Mouse (Mus musculus) left cerebral cortex, adult 6 months (tissue): ENCODE results near the gene Gtf3c2. TPM values are rescaled to one million over a fixed set of nuclear protein-coding genes. Genes with fewer than 3 reads are reported as not detected.

ENCODE experiments used
- long read RNA-seq, 2 experiments: library from polyadenylated mRNA; unstranded; transcript quantifications; one replicate each; pipeline ENCODE4 v2.0.0; 2019 to 2020
- polyA plus RNA-seq: library from polyadenylated mRNA; unstranded; fragments of <200 nt; fragmentation: Nextera tagmentation; gene quantifications from 2 replicates; pipeline ENCODE4 v1.2.3, GENCODE M21; 2021

Gtf3c2 gene
- 10.6 and 14.0 TPM in 2 replicates for polyA plus RNA-seq
- long read RNA-seq, experiment 1, full-length matches to known transcripts: 55 of 100 reads
- long read RNA-seq, experiment 1, partial matches to known transcripts: 20 of 100 reads
- long read RNA-seq, experiment 1, other reads (novel, unspliced or antisense): 25 of 100 reads
- long read RNA-seq, experiment 2, full-length matches to known transcripts: 1 of 18 reads
- long read RNA-seq, experiment 2, partial matches to known transcripts: 5 of 18 reads
- long read RNA-seq, experiment 2, other reads (novel, unspliced or antisense): 12 of 18 reads

GRCm38 (mm10) chr5:31179766-31180630, at the start of gene Gtf3c2, which contains the start of gene Gm29609:
Gene Gtf3c2, minus strand, starts transcription at chr5:31180144.
Gene Gm29609, minus strand, starts transcription at chr5:31179911.

DNA sequence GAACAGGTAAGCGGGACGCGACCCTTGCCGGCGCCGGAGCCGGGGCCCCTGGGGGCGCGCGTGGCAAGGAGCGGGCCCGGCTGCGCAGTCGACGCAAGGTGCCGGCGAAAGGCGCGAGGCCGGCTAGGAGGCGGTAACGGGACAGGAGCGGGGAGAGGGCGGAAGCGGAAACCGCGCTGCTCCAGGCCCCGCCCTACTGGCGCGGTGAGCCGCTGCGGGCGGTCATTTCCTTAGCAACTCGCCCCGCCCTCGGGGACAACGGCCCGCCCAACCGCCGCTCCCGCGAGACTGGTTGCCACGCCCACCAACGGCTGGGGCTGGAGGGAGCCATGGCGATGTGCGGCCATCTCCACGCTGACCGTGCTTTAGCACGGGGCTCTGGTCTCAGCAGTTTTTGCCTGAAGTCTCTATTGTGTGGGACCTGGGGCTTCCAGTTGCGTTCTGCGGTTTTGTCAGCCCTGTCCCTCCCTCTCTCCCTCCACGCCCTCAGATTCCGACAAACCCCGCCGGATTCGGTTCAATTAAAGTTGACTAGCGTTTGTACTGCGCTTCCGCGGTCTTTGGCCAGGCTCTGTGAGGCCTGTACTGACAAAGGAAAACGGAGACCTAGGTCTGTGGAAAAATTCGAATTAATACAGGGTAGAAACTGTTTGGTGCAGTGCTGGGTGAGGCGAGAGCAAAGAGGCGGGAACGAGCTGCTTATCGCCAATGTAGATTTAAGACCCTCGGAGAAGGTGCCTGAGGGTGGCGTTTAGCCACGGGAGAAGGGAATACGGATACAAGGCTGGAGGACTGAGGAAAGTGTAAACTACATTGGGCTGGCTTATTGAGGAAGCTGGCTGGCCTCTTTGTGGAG, 40.7 kb upstream of the Gtf3c2 start, which contains the start of gene Ppm1g:
Ppm1g (minus strand) TSS at position 240 of the 856 bp plus-strand sequence.

DNA sequence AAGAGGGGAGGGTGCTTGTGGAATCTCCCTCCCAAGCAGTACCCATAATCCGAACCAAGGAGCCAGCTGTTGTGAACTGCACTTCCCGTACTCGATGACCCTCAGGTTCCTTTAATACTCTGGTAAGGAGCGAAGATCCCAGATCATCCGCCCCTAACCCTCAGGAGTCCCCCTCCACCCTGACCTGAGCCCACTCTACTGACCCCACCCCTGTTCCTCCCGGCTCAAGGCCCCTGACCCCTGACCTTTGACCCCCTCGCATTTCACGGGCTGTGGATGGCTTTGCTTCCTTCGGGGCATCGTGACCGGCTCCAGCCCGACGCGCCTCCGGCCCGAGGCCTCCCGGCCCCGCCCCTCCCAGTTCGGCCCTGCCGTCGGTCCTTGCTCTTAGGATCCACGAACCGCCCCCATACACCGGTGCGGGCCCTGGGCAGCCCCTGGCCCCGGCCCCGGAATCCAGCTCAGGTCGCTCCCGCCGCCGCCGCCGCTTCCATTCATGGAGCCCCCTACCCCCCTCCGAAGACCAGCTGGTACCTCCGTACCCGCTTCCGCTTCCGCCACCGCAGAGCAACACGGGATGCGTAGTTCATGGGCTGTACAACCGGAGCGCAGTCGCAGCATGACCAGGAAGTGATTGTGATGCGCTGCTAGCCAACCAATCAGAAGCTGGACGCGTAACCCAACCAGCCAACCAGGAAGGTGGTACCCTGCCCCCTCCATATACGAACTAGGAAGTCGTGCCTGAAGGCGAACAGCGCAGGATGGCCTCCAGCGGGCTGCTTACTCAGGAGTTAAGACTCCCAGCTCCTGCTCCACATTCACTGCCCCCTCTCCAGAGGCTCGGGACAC, 22.0 kb upstream of the Gtf3c2 start, which contains the start of gene Zfp513:
Zfp513 (minus strand) TSS at position 562 of the 849 bp plus-strand sequence.

GRCm38 (mm10) chr5:31192939-31193630, 13.1 kb upstream of the Gtf3c2 start, which contains the start of the genes Snx17 and Eif2b4:
Gene Snx17, plus strand, starts transcription at chr5:31193227.
Gene Eif2b4, minus strand, starts transcription at chr5:31193430.

GRCm38 (mm10) chr5:31154152-31154553, 25.8 kb downstream of the Gtf3c2 start, which contains the start of gene Mpv17:
Gene Mpv17, minus strand, starts transcription at chr5:31154251.

GRCm38 (mm10) chr5:31138241-31138967, 41.5 kb downstream of the Gtf3c2 start, which contains the start of gene Ucn:
Gene Ucn, minus strand, starts transcription at chr5:31138829.

GRCm38 (mm10) chr5:31116354-31116753, 63.6 kb downstream of the Gtf3c2 start, which contains the start of gene Trim54:
Gene Trim54, plus strand, starts transcription at chr5:31116712.

DNA sequence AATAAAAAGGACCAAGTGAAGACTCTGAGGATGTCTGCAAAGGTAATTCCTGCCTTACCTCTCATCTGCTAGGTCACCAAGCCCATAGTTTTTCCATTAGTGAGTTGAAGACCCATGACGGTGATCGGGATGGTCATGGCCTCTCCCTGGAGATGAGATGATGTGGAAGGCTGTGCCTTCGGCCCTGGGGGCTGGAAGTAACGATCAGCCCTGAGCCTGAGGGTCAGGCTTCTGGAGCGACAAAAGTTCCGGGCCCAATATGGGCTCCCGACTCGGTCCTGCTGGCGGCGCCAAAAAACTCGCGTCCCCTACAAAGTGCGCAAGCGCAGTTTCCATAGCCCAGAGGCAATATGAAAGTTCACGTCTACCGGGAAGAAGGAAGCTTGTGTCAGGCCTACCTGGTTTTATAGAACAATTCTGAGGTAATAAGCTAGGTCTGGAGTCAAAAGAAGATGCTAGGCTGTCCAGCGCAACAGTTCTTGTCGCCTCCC, 71.9 kb downstream of the Gtf3c2 start, which contains the start of gene Slc30a3:
Slc30a3 (minus strand) TSS at position 238 of the 491 bp plus-strand sequence.

Other genes starting within 250 kb of the Gtf3c2 start
- 12.5 and 33.9 TPM in 2 replicates for gene Cgref1, start 234.6 kb downstream of the Gtf3c2 start, polyA plus RNA-seq
- gene Preb, start 219.8 kb downstream of the Gtf3c2 start, polyA plus RNA-seq: 52.2 and 64.1 TPM in 2 replicates
- gene Tcf23, start 211.5 kb downstream of the Gtf3c2 start, polyA plus RNA-seq: 0.06 and 0.12 TPM in 2 replicates
- gene Atraid, start 131.8 kb downstream of the Gtf3c2 start, polyA plus RNA-seq: 160 and 215 TPM in 2 replicates
- gene Slc5a6, start 131.2 kb downstream of the Gtf3c2 start, polyA plus RNA-seq: 10.2 and 12.3 TPM in 2 replicates
- 1.8 and 2.1 TPM in 2 replicates for gene Cad, start 125.4 kb downstream of the Gtf3c2 start, polyA plus RNA-seq
- not detected in 2 replicates for gene Dnajc5g, start 73.9 kb downstream of the Gtf3c2 start, polyA plus RNA-seq
- gene Slc30a3, start 71.9 kb downstream of the Gtf3c2 start, polyA plus RNA-seq: 124 and 157 TPM in 2 replicates
- gene Trim54, start 63.4 kb downstream of the Gtf3c2 start, polyA plus RNA-seq: 1.3 and 3.7 TPM in 2 replicates
- 1.5 and 3.0 TPM in 2 replicates for gene Ucn, start 41.3 kb downstream of the Gtf3c2 start, polyA plus RNA-seq
- gene Mpv17, start 25.9 kb downstream of the Gtf3c2 start, polyA plus RNA-seq: 108 and 150 TPM in 2 replicates
- 1.6 and 3.7 TPM in 2 replicates for gene Gm29609, start 233 bp downstream of the Gtf3c2 start, polyA plus RNA-seq
- gene Snx17, start 13.1 kb upstream of the Gtf3c2 start, polyA plus RNA-seq: 86.9 and 116 TPM in 2 replicates
- 33.7 and 35.8 TPM in 2 replicates for gene Eif2b4, start 13.3 kb upstream of the Gtf3c2 start, polyA plus RNA-seq
- gene Zfp513, start 22.2 kb upstream of the Gtf3c2 start, polyA plus RNA-seq: 1.3 and 11.3 TPM in 2 replicates
- gene Ppm1g, start 40.5 kb upstream of the Gtf3c2 start, polyA plus RNA-seq: 74.2 and 79.4 TPM in 2 replicates
- 78.2 and 83.0 TPM in 2 replicates for gene Nrbp1, start 60.7 kb upstream of the Gtf3c2 start, polyA plus RNA-seq
- gene Gm9970, start 61.1 kb upstream of the Gtf3c2 start, polyA plus RNA-seq: not detected in 2 replicates
- gene Krtcap3, start 71.5 kb upstream of the Gtf3c2 start, polyA plus RNA-seq: 0.58 and 0.74 TPM in 2 replicates
- 12.5 and 12.6 TPM in 2 replicates for gene Ift172, start 111.0 kb upstream of the Gtf3c2 start, polyA plus RNA-seq
- 60.3 and 108 TPM in 2 replicates for gene Fndc4, start 115.9 kb upstream of the Gtf3c2 start, polyA plus RNA-seq
- gene Gckr, start 117.3 kb upstream of the Gtf3c2 start, polyA plus RNA-seq: not detected in 2 replicates